Mouse (Mus musculus): Measurements from ENCODE around the gene Prkd3.

The Prkd3 gene

DNA sequence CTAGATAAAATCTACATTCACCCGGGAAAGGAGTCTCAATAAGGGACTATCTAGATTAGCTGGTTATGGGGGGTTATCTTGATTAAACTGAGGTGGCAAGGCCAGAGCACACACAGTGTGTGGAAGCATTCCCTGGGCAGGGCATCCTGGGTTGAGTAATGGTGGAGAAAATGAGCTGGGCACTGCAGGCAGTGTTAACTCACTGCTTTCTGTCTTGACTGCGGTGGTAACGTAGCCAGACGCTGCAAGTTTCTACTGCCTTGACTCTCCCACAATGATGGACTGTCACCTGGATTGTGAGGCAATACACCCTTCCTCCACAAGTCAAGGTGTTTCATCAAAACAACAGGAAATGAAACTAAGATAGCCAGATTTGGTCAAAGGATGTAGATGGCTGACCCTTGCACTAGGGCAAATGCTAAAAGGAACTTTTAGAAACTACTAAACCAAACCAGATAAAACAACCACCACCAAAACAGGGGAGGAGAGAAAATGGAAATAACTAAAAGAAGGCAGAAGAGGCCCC lies 20.8 kb downstream of the Prkd3 start:
- no peak for DNase-seq (ENCODE audit: low spot score)

DNA sequence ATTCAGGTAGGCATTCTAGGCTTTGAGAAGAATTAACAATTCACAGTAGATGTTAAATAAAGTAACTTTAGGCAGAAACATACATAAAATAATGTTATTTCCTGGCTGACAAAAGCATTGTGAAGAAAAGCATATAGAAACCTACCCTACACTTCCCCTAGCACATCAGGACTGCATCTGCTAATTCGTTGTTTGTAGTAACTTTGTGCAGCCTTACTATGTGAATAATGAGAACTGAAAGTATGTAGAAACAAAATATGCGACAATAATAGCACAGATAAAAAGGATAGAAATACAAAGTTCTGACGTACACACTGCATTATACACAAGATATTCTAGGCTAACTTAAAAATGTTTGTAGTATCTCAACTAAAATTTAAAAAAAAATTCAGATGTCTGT lies 21.4 kb downstream of the Prkd3 start:
- DNase-seq (ENCODE audit: low spot score): no peak

DNA sequence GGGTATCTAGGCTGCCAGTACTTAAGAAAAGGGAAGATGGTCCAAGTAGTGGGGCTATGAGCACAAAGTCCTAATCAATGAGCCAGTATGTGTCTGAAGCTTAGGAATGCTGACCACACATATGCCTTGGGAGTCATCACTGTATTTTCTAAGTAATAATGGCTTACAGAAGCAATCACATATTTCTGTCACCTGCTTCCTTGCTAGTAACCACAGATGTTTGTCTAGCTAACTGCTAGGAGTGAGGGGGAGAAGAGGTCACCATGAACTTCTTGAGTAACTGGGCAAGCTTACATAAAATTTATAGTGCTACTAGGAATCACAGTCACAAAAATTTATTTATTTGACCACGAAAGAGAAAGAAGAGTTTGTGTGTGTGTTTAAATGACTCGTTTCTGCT lies 22.5 kb downstream of the Prkd3 start:
- DNase-seq (ENCODE audit: low spot score): no peak

DNA sequence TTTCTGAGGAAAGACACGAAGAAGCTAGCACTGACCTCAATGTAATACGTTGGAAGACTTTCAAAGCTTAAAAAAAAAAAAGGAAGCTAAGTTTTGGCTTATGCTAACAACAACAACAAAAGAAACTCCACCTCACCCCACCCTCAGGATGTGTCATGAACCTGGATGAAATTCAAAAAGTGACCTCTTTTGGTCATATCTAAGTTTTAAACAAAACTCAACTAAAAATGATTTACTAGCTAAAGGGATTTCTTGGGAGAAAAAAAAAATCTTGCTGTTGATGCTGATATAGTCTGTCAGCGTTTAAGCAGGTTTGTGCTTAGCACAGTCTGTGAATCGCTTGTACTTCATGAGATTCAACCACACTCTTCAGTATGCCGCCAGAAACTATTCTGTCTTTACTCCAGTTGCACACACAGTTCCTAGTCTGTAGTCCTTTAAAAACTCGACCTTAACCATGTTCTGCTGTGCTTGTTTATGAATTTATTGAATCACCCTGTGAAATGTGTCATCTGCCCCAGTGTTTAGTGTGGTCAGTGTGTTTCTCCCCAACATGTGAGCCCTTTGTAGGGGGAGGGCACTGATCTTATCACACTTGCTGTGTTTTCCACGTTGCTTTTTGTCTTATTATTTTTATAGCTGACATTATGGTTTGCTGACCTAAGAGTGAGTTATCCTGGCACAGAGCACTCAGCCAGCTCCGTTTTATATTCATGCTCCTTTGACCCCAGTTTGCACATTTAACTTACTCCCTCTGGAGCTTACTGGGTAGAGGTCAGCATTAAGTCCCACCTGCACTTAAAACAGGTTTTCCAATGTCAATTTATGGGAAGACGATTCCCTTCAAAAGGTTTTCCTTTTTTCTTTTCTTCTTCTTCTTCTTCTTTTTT lies 25.4 kb downstream of the Prkd3 start:
- DNase-seq (ENCODE audit: low spot score): no peak

DNA sequence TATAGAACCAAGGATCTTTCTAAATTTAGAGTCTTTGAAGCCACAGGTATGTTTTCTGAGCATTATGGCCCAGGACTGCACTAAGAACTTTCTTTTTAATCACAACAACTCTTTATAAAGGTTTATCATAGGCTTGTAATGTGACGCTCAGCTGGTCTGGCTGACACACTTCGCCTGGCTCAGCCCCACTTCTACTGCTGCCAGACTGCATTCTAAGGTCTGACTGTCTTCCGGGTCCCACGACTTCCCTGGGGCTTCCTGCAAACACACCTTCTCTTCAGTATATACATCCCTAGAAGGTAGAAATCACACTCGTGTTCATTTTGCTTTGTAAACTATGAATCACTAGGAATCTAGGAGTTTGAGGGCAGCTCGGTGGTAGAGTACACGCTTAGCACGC lies 26.2 kb downstream of the Prkd3 start:
- no peak for DNase-seq (ENCODE audit: low spot score)

DNA sequence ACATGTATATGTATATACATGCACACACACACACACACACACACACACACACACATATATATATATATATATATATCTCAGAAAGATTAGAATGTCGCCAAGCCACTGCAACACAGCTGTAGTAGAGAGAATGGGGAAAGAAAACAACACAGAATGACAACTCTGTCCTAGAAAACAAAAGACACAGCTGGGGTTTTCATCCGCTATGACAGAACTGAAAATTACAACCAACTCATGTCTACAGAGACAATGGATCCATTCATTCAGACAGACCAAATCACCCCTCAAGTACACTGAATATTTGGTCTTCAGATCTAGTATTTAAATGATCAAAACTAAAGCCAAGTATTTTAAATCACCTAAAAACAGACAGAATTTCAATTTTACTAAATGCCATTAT lies 26.9 kb downstream of the Prkd3 start:
- no peak for DNase-seq (ENCODE audit: low spot score)

DNA sequence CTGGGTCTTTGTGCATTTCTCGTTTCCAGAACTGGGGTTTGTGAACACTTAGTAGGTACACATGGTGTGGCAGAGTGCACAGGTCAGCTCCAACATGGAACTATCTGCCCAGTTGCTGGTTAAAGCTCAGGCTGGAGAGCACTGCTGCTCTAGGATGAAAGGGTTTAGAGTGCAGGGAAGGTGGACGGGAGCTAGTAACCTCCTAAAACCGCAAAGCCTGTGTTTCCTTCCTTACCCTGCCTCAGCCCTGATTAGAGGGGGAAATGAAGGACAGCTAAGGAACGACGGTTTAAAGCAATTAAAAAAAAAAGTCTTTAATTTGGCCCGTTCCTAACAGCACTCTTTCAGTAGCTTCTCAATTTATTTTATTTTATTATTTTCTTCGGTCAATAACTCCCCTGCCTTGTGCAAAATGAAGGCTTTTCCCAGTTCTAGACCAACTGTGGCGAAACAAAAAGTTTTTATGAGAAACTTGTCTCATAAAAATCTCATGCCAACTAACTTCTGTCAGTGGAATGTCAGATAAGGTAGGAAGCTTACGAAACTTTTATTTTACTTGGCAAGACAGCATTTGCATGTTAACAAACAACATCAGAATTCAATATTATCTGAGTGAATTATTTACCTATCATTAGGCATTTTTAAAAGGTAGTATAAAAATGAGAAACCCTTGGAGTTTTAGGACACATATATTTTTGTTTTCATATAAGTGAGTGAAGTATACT lies 28.2 kb downstream of the Prkd3 start:
- no peak for DNase-seq (ENCODE audit: low spot score)

DNA sequence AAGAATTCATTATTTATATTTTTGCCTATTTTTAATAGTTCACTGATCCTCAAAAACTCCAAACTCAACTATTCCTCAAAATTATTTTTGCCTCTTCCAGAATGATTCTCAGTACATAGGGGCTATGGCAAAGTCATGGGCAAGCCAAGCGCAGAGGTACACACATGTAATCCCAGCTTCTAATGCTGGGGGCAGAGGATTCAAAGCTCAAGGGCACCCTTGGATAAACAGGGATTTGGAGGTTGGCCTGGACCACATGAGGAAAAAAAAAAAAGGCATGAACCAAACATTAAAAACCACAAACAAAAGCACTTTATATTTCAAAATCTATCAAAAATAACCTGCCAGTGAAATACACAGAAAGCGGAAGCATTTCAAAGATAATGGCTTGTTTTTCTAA lies 29.1 kb downstream of the Prkd3 start:
- no peak for DNase-seq (ENCODE audit: low spot score)

DNA sequence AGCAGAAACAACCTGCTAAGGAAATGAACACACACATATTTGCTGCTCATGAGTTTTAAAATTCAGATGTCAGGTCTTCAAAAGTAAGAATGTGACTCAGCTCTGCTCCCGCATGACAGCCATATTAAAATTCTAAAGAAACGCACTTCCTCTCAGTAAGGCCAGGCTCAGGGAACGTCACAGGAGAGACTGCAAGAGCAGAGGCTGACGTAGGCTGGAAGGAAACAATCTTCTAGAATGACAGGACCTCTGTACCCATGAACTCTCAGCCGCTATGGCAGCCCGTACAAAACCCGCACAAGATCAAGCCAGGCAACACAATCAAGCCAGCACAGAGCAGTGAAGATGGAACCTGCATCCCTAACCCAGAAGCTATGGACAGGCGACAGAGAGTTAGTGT lies 31.6 kb downstream of the Prkd3 start:
- DNase-seq (ENCODE audit: low spot score): no peak

DNA sequence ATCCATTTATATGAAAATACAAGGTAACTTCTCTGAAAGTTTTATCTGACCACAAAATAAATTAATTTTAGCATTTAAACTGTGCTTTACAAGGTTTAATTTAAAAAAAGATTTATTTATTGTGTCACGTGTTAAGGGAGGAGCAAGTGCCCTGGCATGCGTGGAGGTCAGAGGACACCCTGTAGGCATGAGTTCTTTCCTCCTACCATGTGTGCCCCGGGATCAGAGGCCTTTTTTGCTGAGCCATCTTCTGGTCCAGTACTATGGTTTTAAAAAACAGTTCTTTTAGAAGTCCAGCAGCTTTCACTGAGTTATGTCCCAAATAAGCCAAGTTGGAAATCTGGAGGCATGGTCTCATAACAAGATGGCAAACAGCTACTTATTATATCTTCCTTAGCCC lies 36.9 kb downstream of the Prkd3 start:
- no peak for DNase-seq (ENCODE audit: low spot score)

DNA sequence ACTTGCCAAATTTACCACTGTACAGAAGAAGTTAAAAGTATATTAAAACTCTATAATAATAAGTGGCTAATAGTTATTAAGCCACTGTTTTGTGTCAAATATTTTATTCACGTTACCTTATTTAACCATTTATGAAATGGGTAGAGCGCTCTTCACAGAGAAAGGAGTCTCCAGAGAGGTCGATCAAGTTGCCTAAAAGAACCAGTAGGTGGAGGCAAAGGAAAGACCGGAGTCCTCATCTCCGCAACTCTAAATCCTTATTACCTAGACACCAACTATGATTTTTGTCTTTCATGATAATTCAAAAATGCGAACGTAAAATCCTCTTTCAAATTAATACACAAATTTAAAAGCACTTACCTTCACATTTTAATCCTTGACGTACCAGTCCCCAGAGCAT lies 37.5 kb downstream of the Prkd3 start:
- DNase-seq (ENCODE audit: low spot score): no peak

DNA sequence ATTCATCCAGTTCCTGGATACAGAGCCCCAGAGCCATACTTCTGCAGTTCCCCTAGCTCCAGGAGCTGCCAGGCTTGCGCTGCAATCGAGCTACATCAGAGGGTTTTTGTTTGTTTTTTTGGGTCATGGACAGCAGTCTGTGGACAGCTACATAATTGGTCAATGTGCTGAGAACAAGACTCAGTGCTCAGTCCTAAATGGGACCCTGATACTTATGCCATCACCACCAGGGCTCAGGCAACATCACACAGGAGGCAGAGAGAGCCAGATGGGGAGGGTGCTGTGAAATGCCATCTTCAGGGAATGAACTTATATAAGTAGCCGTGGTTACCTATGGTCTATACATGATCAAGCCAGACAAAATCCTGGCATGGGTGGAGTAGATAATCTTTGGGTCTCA lies 52.1 kb downstream of the Prkd3 start:
- DNase-seq (ENCODE audit: low spot score): no peak

DNA sequence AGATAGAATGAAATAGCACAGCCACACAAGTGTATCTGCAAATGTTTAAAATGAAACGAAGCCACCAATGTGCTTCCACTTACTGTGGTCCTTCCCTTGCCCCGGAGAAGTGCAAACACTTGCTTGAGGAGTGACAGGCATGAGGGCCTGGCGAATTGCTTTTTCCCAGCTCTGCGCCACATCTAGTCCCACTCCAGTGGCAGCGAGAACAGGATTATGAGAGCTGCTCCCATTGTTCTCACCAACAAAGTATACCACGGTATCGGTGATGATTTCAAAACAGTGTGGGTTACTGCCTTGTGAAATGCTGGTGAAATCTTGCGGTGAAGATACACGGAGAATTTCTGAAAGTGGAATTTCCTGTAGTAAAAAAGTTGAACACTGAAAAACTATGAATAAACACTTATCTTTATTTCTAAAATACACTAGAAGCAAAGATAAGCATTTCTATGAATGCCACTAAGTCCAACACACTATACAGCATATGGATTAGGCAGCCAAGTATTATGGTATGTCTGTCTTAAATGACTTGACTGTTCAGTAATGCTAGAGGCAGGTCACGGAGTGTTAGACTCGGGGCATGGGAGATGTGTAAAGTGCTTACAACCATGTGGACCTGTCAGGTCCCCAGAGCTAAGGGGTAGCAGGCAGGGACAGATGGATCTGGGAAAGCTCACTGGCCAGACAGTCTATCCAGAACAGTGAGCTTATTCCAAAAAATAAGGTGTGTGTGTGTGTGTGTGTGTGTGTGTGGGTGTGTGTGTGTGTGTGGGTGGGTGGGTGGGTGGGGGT lies 54.3 kb downstream of the Prkd3 start:
- DNase-seq (ENCODE audit: low spot score): no peak

DNA sequence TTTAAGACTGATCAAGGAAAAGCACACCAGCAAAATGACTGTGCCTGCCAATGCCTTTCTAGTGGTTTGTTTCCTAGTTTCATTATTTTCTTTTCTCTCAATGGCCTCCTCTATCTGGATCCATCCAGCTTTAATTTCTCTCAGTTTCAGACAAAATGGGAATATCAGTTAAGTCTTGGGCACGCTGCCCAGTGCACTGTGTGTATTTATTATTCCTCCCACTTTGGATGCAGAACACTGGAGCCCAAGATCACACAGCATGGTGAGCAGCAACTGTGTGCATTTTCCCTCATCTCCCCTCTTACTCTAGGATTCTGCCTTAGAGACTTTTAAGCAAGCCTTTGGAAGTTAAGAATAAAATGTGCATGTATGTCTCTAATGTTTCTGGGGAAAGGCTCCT lies 56.2 kb downstream of the Prkd3 start:
- no peak for DNase-seq (ENCODE audit: low spot score)

DNA sequence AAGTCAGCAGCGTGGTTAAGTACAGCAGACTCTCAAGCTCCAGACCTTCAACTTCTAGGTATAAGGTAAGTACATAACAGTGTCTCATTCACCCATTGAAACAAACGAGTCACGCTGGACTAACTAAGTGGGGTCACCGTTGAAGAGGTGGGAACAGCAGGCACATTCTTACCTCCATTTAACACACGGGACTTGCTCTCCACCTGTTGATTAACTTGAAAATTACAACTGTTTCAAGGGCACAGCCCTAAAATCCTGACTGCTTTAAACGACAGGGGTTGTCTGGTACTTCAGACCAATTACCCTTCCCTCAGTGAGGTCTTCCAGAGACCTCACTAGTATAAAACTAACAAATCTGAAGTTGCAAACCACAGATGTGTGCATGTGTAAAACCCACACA lies 61.1 kb downstream of the Prkd3 start:
- DNase-seq (ENCODE audit: low spot score): no peak

DNA sequence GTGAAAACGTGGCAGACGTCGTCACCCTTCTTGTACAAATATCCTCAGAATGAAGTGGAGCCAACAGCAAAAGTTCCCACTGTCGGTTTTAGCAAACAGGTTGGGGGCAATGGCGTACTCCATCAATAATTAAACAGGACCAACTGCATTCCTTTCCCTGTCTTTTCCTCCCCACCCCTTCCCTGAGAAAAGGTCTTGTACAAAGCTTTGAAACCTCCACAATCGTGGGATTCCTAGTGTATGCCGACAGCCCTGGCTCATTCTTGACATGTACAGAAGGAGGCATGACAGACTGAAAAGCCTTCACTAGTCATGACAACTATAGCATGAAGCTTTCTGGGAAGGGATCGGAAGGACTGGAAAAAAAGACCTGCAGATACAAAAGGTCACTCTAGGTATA lies 67.4 kb downstream of the Prkd3 start:
- no peak for DNase-seq (ENCODE audit: low spot score)

DNA sequence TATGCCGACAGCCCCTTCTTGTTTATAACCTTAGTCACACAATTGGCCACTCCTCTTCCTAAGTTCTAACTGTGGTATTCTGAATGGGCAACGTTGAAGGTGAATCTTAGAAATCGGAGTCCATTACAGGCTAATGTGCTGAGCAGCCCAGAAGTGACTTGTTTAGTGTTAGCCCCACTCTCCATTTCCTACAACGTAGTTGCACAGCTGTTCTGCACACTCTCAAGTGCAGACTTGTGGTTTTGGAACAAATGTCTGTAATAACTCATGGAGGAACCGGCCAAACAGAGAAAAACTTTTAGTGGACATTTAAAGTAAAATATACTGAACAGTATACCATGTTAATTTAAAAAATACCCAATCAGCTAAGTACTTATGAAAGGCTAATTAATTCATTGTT lies 68.5 kb downstream of the Prkd3 start:
- DNase-seq (ENCODE audit: low spot score): no peak

DNA sequence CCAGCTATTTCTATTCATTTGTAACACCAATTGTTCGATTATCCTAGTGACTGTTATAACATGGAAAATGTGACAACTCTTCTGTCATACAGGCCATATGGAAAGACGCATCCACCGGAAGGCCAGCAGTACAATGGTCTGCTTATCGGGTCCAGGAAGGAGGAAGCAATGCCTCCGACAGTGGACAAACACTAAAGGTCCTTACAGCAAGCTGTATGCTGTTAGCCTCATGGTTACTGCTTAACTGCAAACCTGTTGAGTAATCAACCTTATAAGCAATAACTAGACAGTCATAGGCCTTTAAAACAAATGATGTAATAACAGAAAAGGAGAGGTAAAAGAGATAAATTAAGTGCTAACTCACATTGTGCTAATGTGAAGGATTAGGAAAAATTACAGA lies 69.4 kb downstream of the Prkd3 start:
- no peak for DNase-seq (ENCODE audit: low spot score)

DNA sequence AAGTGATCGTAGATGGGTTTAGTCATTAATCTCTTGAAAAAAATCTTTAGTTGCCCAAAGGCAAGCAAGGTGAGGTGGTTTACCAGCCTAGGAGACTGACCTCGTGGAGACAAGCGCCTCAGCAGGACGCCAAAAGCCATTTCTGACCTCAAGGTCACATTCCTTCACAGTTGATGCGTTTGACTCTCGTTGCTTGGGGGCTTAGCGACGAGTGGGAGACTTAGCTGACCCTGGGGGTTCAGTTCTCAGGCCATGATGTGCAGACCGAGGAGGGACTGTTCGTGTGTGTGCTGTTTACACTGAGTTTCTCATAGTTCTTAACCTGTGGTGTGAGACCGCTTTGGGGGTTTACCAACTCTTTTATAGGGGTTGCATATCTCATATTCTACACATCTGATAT lies 78.0 kb downstream of the Prkd3 start:
- DNase-seq (ENCODE audit: low spot score): no peak

DNA sequence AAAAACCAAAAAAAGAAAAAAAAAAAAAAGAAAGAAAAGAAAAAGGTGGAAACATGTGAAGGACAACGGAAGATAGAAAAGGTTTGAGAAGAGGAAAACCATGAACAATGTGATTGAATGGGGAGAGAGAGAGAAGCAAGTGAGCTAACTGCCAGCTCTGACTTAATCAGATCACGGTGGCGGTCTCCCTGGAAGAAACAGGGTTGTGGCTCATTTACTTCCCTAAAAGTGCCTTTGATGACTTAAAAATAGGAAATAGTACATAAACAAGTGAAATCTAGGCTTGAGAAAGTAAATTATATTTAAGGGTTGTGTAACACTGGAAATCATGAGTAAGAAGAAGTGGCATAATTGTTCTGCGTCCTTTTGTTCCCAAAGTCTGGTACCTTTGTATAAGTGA lies 81.7 kb downstream of the Prkd3 start:
- no peak for DNase-seq (ENCODE audit: low spot score)

DNA sequence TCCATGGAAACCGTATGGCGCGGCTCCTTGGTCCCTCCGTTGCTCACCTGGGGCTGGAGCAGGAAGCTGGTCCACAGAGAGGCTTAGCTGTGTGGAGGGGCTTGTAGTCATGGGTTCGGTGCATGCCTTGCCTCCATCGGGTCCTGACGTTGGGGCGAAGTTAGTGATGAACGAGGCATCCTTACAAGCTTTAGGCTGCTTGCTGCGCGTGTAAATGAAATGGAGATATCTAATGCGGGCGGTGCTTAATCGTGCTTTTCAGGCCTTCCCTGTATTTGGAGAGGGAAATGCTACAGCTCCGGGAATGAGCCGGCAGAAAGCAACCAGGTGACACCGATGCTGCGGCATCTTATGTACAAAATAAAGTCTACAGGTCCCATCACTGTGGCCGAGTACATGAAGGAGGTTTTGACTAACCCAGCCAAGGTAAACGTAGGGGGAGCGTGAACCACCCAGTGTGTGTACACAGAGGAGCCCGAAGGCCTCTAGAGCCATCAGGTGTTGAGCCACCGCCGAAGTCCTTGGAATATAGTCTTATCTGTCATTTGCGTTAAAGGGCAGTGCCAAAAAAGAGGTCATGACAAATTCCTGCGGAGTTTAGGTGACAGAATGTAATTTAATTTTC lies 83.3 kb downstream of the Prkd3 start:
- DNase-seq (ENCODE audit: low spot score): peak; percentile 18
